Mouse (Mus musculus) heart, embryonic 14.5 days (tissue): ENCODE measurements around the gene Ptpn6. TPM values are rescaled to one million over a fixed set of nuclear protein-coding genes. Genes with fewer than 3 reads are reported as not detected.
"Not testable (repeated sequence)": the region's sequence is repeated elsewhere in the genome, so short reads cannot be mapped to it uniquely, and the experiment has no call there.

Experiments used
- ATAC-seq: fragments of 200-750 bp; cut with Nextera tagmentation; 2 replicates; pipeline ENCODE4 v1.8.0; 2017; ENCODE audit warnings: low read depth, moderate TSS enrichment; ENCODE audit not compliant: insufficient number of reproducible peaks, insufficient read depth, low FRiP score
- H3K27ac ChIP-seq, 2 experiments: fragments of 200-500 bp in 1 of 2; fragments of 300-500 bp in 1 of 2; sonication (generic) in 1 of 2; replicated peaks in 1 of 2; 2 replicates each; pipeline ENCODE4 v1.5.1; 2012 to 2014; ENCODE audit warnings: low read depth in 2 of 2, low read length in 2 of 2, control low read depth in 1 of 2, mild to moderate bottlenecking in 1 of 2, mixed read lengths in 1 of 2; ENCODE audit not compliant: control insufficient read depth in 1 of 2, insufficient read depth in 1 of 2
- H3K27me3 ChIP-seq: fragments of 300-500 bp; sonication (generic); 2 replicates; pipeline ENCODE4 v1.6.1; 2014; ENCODE audit warnings: mild to moderate bottlenecking, low read length, control low read depth; ENCODE audit not compliant: control insufficient read depth, insufficient read depth
- H3K36me3 ChIP-seq: fragments of 300-500 bp; sonication (generic); 2 replicates; pipeline ENCODE4 v1.6.1; 2014; ENCODE audit warnings: mild to moderate bottlenecking, control low read depth, low read length, mixed read lengths; ENCODE audit not compliant: control insufficient read depth, insufficient read depth
- H3K4me1 ChIP-seq, 2 experiments: fragments of 200-500 bp in 1 of 2; fragments of 300-500 bp in 1 of 2; sonication (generic) in 1 of 2; 2 replicates each; pipeline ENCODE4 v1.6.1; 2012 to 2014; ENCODE audit warnings: low read length in 2 of 2, control low read depth in 1 of 2, mixed read lengths in 1 of 2; ENCODE audit not compliant: control insufficient read depth in 2 of 2, insufficient read depth in 2 of 2
- H3K4me2 ChIP-seq: fragments of 300-500 bp; sonication (generic); 2 replicates; pipeline ENCODE4 v1.6.1; 2014; ENCODE audit warnings: mild to moderate bottlenecking, low read length
- H3K4me3 ChIP-seq, 2 experiments: fragments of 200-500 bp in 1 of 2; fragments of 300-500 bp in 1 of 2; sonication (generic) in 1 of 2; 2 replicates each; pipeline ENCODE4 v1.5.1; 2012 to 2014; ENCODE audit warnings: low read length in 2 of 2, mild to moderate bottlenecking in 2 of 2, control low read depth in 1 of 2, low read depth in 1 of 2, moderate library complexity in 1 of 2; ENCODE audit not compliant: control insufficient read depth in 1 of 2, insufficient read depth in 1 of 2
- H3K9ac ChIP-seq: fragments of 300-500 bp; sonication (generic); 2 replicates; pipeline ENCODE4 v1.6.1; 2014; ENCODE audit warnings: mild to moderate bottlenecking, low read length
- H3K9me3 ChIP-seq: fragments of 300-500 bp; sonication (generic); 2 replicates; pipeline ENCODE4 v1.6.1; 2016; ENCODE audit warnings: low read length, control low read depth; ENCODE audit not compliant: control insufficient read depth
- WGBS: fragments of 180-500 bp; shearing (Covaris S2); extraction: QIAGEN DNeasy Blood & Tissue Kit; methylation state at CpG from one replicate; pipeline ENCODE4 v1.1.7; 2014; 5-methylcytosine and 5-hydroxymethylcytosine counted together
- polyA plus RNA-seq: library from polyadenylated mRNA; unstranded; fragments of >200 nt; fragmentation: Nextera tagmentation; extraction: Ambion mirVana; gene quantifications from 2 replicates; pipeline ENCODE4 v1.2.1, GENCODE M21; 2014

The Ptpn6 gene
- polyA plus RNA-seq, 1 experiment from 2014 or later, result 4.9 TPM

DNA sequence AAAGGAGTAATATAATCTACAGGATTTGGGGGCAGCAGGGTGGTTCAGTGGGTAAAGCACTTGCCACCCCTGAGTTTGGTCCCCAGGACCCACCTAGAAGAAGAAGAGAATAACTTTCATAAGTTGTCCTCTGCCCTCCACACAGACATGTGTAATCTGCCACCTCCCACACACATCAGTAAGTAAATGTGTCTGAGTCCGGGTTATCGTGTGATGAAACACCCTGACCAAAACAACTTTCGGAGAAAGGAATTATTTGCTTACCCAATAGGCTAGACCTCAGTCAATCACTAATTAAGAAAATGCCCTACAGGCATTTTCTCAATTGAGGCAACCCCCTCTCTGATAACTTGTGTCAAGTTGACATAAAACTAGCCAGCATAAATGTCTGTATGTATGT lies 48.0 kb downstream of the Ptpn6 start:
- no peak overlapping the region for H3K4me3 ChIP-seq
- no peak overlapping the region for H3K27ac ChIP-seq
- H3K36me3 ChIP-seq, result no peaks in the 10 kb centered on the region
- ATAC-seq, result no peak
- no peak overlapping the region for H3K4me2 ChIP-seq
- 88% methylated on average over 3 of the region's 3 CpGs for WGBS
- peaks cover 12 to 27% of the 10 kb centered on the region in 2 experiments for H3K4me1 ChIP-seq
- H3K9ac ChIP-seq, result no peak overlapping the region
- no peaks in the 10 kb centered on the region for H3K9me3 ChIP-seq
- H3K27me3 ChIP-seq, result no peaks in the 10 kb centered on the region

DNA sequence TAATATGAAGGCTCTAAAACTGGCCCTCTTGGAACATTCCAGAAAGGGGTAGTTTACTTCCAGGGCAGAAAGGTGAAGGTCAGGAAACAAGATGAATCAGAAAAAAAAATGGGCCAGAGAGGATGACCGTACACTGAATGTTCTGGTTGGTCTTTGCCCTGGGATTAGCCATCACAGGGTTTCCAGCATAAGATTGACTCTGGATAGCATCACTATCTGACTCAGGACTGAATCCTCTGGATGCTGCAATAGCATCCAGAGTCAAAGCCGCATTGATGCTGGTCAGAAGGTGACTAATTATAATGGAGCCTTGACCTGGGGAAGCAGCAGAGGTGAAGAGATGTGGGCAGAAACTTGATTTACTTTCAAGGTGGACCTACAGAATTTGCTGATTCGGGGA lies 49.5 kb downstream of the Ptpn6 start:
- no peaks in the 10 kb centered on the region for H3K27me3 ChIP-seq
- H3K27ac ChIP-seq, result no peak overlapping the region
- peaks cover 4 to 18% of the 10 kb centered on the region in 2 experiments for H3K4me1 ChIP-seq
- H3K4me3 ChIP-seq, result no peak overlapping the region
- H3K9me3 ChIP-seq, result no peaks in the 10 kb centered on the region
- no peak overlapping the region for H3K4me2 ChIP-seq
- H3K9ac ChIP-seq, result no peak overlapping the region
- WGBS, result 90% methylated on average over 3 of the region's 3 CpGs
- H3K36me3 ChIP-seq, result no peaks in the 10 kb centered on the region
- no peak for ATAC-seq

DNA sequence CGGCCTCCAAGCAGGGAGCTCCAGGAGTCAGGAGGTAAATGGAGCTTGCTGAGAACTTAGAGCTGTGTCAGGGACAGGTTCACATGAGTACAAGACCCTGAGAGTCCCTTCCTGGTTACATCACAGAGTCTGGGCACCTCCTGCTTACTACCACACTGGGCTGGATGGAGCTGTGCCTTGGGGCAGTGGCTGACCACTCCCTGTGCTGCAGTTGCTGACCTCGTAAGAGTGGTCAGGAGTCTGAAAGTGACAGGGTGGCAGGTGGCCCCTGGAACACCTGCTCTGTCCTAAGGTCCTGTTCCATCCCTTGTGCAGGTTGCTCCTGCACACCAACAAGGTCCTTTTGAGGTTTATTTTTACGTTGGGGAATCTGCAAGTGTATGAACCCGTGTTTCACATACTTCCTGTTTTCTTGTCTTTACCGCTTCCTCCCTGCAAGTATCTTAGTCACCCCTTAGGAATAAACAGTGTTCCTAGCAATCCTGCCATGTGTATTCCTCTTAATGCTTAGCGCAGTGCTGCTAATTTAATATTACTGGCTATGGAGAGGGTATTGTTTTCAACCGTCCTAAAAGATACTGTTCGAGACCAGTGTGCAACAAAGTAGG lies 50.3 kb downstream of the Ptpn6 start:
- H3K27ac ChIP-seq, result no peak overlapping the region
- no peak overlapping the region for H3K9ac ChIP-seq
- WGBS, result 77% methylated on average over 8 of the region's 8 CpGs
- ATAC-seq, result no peak; the same call in 1 of the 2 replicates
- peaks cover 3 to 19% of the 10 kb centered on the region in 2 experiments; a peak in 3 of 4 replicates for H3K4me1 ChIP-seq
- H3K4me2 ChIP-seq, result no peak overlapping the region
- H3K27me3 ChIP-seq, result no peaks in the 10 kb centered on the region
- no peaks in the 10 kb centered on the region for H3K9me3 ChIP-seq
- no peaks in the 10 kb centered on the region for H3K36me3 ChIP-seq
- H3K4me3 ChIP-seq, result no peak overlapping the region

DNA sequence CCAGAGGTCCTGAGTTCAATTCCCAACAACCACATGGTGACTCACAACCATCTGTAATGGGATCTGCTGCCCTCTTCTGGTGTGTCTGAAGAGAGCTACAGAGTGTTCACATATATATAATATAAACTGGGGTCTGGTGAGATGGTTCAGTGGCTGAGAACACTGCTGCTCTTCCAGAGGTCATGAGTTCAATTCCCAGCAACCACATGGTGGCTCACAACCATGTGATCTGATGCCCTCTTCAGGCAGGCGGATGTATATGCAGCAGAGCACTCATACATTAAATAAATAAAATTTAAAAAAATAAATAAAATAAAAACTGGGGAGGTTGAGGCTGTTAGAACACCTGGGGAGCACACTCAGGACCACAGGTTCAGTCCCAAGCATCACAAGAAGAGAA lies 51.9 kb downstream of the Ptpn6 start:
- H3K9me3 ChIP-seq, H3K4me2 ChIP-seq, H3K36me3 ChIP-seq, H3K27me3 ChIP-seq, H3K27ac ChIP-seq, ATAC-seq, H3K9ac ChIP-seq, H3K4me3 ChIP-seq: not testable (repeated sequence)
- WGBS, result 77% methylated on average over 1 of the region's 1 CpGs
- H3K4me1 ChIP-seq, result peaks cover 3 to 19% of the 10 kb centered on the region in 2 experiments; a peak in 3 of 4 replicates

DNA sequence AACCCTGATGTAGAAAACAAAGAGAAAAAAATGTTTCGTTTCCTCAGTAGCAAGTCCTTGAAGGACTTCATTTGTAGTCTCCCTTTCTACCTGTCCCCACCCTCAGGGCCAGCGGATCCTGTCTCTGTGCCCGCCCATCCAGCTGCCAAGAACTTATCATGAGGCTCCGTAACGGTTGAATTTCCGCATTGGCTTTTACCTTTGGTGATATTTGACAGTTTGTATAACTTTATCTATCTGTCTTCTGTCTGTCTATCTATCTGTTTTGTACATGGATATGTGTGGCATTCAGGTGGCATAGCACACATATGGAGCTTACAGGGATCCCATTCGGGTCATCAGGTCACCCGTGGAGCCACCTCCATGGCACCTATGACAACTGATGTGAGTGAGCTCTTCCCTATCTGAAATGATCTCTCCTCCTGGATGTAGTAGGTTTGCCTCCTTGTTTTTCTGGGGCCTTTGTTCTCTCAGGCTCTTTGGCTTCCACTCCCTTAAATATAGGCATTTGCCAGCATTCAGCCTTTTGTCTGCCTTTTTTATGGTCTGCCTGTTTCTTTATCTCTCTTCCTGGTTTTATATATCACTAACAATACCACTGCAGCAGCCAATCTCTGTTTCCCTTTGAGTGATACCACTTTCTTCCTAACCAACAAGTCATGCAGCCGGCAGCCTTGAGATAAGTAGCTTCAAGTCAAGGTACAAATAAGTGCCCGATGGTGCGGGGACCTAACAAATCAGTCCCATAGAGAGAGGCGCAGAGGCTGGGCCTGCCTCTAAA lies 52.7 kb downstream of the Ptpn6 start:
- no peak overlapping the region for H3K9ac ChIP-seq
- H3K27ac ChIP-seq, result peak overlapping the region in 1 of 2 experiments; percentile 18; a peak in 1 of 4 replicates
- WGBS, result 75% methylated on average over 12 of the region's 12 CpGs
- no peak overlapping the region for H3K4me2 ChIP-seq
- ATAC-seq, result no peak
- H3K4me1 ChIP-seq, result peaks cover 3 to 19% of the 10 kb centered on the region in 2 experiments; a peak in 3 of 4 replicates
- no peaks in the 10 kb centered on the region for H3K36me3 ChIP-seq
- H3K4me3 ChIP-seq, result no peak overlapping the region
- no peaks in the 10 kb centered on the region for H3K27me3 ChIP-seq
- no peaks in the 10 kb centered on the region for H3K9me3 ChIP-seq

DNA sequence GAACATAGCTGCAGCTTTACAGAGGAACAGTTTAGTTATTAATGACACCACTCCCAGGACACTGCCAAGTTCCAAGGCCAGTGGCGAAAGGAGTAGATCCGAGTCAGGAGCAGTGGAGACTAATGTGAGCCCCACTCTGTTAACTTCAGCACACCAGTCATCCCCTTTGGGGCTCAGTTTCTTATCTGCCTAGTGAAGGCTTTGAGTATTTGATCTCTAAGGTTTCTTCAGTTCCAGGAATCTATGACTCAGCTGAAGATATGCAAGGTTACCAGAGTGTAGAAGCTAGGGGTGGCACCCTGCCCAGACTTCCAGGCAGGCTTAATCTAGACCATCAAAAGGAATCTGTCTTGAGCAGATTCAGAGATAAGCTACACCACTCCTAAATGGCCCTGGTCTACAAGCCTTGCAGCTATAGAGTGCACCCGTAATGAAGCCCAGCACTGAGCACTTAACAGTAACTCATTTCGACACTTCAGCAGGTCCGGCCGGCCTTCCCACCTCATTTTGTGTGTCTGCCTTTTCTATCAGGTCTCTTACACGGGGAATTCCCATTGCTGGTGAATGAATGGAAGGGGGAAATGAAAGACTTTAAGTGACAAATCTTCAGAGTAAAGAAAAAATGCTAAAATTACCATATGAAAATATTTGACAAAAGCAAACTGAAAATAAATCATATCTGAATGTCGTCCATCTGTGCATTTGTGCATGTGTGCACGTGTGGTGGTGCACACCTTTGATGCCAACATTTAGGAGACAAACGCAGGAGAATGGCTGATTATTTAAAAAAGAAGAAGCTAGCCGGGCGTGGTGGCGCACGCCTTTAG lies 54.7 kb downstream of the Ptpn6 start:
- ATAC-seq, result no peak

DNA sequence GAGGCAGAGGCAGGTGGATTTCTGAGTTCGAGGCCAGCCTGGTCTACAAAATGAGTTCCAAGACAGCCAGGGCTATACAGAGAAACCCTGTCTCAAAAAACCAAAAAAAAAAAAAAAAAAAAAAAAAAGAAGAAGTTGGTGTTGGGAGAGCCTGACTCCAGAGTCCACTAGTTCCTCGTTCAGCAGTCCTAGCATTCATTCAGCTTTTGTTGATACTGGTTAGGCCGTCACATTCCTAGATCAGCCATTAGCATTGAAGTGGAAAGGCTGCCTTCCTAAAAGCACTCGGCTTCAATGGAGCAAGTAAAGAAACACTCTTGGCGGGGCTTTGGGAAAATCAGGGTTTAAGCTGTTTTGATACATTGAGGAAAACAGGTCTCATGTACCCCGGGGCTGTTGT lies 56.2 kb downstream of the Ptpn6 start:
- not testable (repeated sequence) for H3K4me2 ChIP-seq, H3K27me3 ChIP-seq, H3K9ac ChIP-seq, H3K4me3 ChIP-seq, H3K9me3 ChIP-seq, ATAC-seq, H3K27ac ChIP-seq, H3K36me3 ChIP-seq
- peaks cover 3 to 22% of the 10 kb centered on the region in 2 experiments; a peak in 3 of 4 replicates for H3K4me1 ChIP-seq
- 77% methylated on average over 6 of the region's 6 CpGs for WGBS

More for the DNA sequence above, 54.7 kb downstream of the Ptpn6 start:
- H3K27ac ChIP-seq, result no peak overlapping the region
- H3K4me1 ChIP-seq, result peaks cover 3 to 21% of the 10 kb centered on the region in 2 experiments; a peak in 3 of 4 replicates
- no peak overlapping the region for H3K4me2 ChIP-seq
- H3K4me3 ChIP-seq, result no peak overlapping the region
- no peaks in the 10 kb centered on the region for H3K36me3 ChIP-seq
- 60% methylated on average over 14 of the region's 14 CpGs for WGBS
- no peaks in the 10 kb centered on the region for H3K9me3 ChIP-seq
- no peak overlapping the region for H3K9ac ChIP-seq
- H3K27me3 ChIP-seq, result no peaks in the 10 kb centered on the region
